Mouse (Mus musculus): ENCODE results near the gene Fam172a. TPM values are rescaled to one million over a fixed set of nuclear protein-coding genes. Genes with fewer than 3 reads are reported as not detected.
"Not testable (repeated sequence)": the region's sequence is repeated elsewhere in the genome, so short reads cannot be mapped to it uniquely, and the experiment has no call there.

Fam172a gene
- 34.6 and 39.1 TPM in 2 replicates for polyA plus RNA-seq (2015; fragmentation: Nextera tagmentation; extraction: Ambion mirVana)

DNA sequence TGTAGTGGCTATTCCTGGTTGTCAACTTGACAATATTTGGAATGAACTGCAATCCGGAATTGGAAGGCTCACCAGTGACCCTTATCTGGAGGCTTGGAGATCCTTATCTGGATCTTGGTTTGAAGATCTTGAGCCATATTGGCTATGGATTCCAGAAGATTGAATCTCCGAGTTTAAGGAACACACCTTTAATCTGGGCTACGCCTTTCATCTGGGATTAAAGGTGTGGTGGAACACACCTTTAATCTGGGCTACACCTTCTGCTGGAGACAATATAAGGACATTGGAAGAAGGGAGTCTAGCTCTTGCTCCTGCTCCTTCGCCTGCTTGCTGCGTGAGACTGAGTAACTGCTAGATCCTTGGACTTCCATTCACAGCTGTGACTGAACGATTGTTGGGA lies at the start of gene Fam172a:
TSS of gene Fam172a (plus strand) at position 301 of the 400 bp plus-strand sequence.
- H3K27ac ChIP-seq; H3K36me3 ChIP-seq; H3K27me3 ChIP-seq; ATAC-seq (ENCODE audit: insufficient number of reproducible peaks, low FRiP score, low TSS enrichment, low read depth); H3K9me3 ChIP-seq; H3K4me1 ChIP-seq; H3K4me3 ChIP-seq; H3K9ac ChIP-seq; H3K4me2 ChIP-seq: not testable (repeated sequence)
- 100% methylated on average over 1 of the region's 6 CpGs for WGBS

DNA sequence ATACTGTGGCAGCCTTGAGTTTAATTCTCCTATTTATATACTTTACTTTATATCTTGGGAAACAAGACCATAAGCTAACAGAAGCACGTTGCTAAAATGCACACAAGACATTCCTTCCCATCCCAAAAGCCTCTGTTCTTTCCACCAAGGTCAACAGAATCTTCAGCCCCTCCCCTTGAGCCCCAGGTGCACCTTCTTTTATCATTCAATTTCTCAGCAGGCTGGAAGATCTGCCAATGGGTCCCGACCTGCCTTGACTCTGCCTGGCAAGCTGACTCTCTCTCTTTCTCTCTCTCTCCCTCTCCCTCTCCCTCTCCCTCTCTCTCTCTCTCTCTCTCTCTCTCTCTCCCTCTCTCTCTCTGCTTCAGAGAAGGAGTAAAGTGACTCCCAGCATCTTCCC lies 13.2 kb upstream of the Fam172a start:
- Histone ChIP-seq H3K4me2 (no peak overlapping the region), H3K9ac (no peak overlapping the region), H3K27me3 (no peaks in the 10 kb centered on the region), H3K9me3 (no peaks in the 10 kb centered on the region), H3K27ac (no peak overlapping the region), H3K4me3 (no peak overlapping the region), H3K36me3 (no peaks in the 10 kb centered on the region), H3K4me1 (no peaks in the 10 kb centered on the region)
- 37% methylated on average over 2 of the region's 2 CpGs for WGBS
- ATAC-seq (ENCODE audit: insufficient number of reproducible peaks, low FRiP score, low TSS enrichment, low read depth), result no peak

DNA sequence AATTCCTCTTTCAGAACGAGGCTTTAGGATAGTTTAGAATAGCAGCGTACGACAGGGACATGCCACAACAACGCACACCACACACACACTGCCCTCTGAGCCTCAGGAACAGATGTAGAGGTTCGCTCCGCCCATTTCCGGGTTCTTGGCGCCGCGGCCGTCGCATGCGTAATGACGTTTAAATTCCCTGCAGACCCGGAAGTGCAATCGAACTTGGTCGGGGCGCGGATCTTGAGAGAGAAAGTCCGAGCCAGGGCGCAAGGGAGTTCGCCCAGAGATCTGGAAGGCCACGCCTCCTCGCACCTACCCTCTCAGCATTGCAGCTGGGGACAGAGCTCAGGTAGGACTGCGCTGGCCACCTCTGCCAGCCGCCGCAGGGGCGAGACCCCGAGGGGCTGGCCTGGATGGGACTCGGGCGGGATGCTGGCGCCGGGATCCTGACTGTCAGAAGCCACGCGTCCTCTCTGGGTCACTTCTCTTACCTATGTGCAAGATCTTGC lies 6.7 kb downstream of the Fam172a start:
- Histone ChIP-seq H3K9ac (peak overlapping the region; percentile 66), H3K36me3 (no peaks in the 10 kb centered on the region), H3K4me3 (peak overlapping the region; percentile 76), H3K27me3 (no peaks in the 10 kb centered on the region), H3K4me2 (peak overlapping the region; percentile 48), H3K27ac (peak overlapping the region; percentile 67), H3K9me3 (no peaks in the 10 kb centered on the region), H3K4me1 (peaks cover 9% of the 10 kb centered on the region; the same call in 1 of the 2 replicates)
- peak; percentile 88 for ATAC-seq (ENCODE audit: insufficient number of reproducible peaks, low FRiP score, low TSS enrichment, low read depth)
- WGBS, result under 1% methylated on average over 35 of the region's 35 CpGs

DNA sequence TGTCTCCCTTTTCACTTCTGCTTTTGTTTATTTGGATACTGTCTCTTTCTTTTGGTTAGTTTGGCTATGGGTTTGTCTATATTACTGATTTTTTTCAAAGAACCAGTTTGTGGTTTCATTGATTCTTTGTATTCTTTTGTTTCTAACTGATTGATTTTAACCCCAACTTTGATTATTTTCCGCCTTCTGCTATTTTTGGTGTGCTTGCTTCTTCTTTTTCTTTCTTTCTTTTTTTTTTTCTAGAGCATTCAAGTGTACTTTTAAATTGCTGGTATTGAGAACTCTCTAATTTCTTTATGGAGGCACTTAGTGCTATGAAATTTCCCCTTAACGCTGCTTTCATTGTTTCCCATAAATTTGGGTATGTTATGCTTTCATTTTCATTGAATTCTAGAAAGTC lies 15.7 kb downstream of the Fam172a start:
- H3K27me3 ChIP-seq, result no peaks in the 10 kb centered on the region
- no peak overlapping the region for H3K4me2 ChIP-seq
- 78% methylated on average over 2 of the region's 2 CpGs for WGBS
- no peak for ATAC-seq (ENCODE audit: insufficient number of reproducible peaks, low FRiP score, low TSS enrichment, low read depth)
- no peak overlapping the region for H3K4me3 ChIP-seq
- H3K4me1 ChIP-seq, result no peaks in the 10 kb centered on the region
- H3K9me3 ChIP-seq, result no peaks in the 10 kb centered on the region; the same call in 1 of the 2 replicates
- H3K9ac ChIP-seq, result no peak overlapping the region
- H3K27ac ChIP-seq, result no peak overlapping the region
- no peaks in the 10 kb centered on the region for H3K36me3 ChIP-seq

DNA sequence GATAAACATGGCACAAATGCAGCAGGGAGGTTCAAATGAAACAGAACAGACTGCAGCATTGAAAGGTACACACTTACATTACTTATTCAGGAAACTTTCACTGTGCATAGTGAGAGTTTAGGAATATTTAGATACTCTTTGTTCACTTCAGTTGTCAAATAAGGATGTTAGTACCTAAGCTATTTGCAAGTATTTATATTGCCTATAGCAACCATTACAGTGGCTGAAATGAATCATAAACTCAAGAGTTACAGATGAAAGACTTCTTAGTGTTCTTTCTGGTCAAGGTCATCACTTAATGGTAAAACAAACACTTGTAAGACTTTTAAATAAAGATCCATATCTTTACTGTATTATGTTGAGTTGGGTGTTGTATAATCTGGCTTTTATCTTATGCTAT lies 41.0 kb downstream of the Fam172a start:
- H3K9ac ChIP-seq, result no peak overlapping the region
- no peaks in the 10 kb centered on the region for H3K4me1 ChIP-seq
- H3K27me3 ChIP-seq, result no peaks in the 10 kb centered on the region
- no peak for ATAC-seq (ENCODE audit: insufficient number of reproducible peaks, low FRiP score, low TSS enrichment, low read depth)
- H3K9me3 ChIP-seq, result no peaks in the 10 kb centered on the region
- no peak overlapping the region for H3K4me3 ChIP-seq
- no peak overlapping the region for H3K27ac ChIP-seq
- H3K36me3 ChIP-seq, result no peaks in the 10 kb centered on the region
- no peak overlapping the region for H3K4me2 ChIP-seq

DNA sequence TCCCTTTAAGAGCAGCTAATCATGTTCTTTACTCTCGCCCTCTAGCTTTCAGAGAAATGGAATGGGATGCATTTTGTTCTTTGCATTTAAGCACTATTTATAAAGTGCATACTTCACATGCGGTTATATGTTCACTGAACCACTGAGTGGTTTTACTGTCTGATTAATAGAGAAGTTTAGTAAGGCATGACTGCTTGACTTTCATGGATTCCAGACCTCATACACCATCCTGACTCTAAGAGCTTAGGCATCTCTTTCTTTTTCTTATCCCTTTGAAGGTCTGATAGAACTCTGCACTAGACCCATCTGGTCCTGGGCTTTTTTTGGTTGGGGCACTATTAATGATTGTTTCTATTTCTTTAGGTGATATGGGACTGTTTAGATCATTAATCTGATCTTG lies 75.8 kb downstream of the Fam172a start:
- H3K9me3 ChIP-seq, result no peaks in the 10 kb centered on the region
- H3K9ac ChIP-seq, result no peak overlapping the region
- H3K4me3 ChIP-seq, result no peak overlapping the region
- no peak overlapping the region for H3K4me2 ChIP-seq
- no peaks in the 10 kb centered on the region for H3K27me3 ChIP-seq
- ATAC-seq (ENCODE audit: insufficient number of reproducible peaks, low FRiP score, low TSS enrichment, low read depth), result no peak
- H3K36me3 ChIP-seq, result no peaks in the 10 kb centered on the region
- no peaks in the 10 kb centered on the region for H3K4me1 ChIP-seq
- WGBS, result 63% methylated on average over 2 of the region's 2 CpGs
- H3K27ac ChIP-seq, result no peak overlapping the region

DNA sequence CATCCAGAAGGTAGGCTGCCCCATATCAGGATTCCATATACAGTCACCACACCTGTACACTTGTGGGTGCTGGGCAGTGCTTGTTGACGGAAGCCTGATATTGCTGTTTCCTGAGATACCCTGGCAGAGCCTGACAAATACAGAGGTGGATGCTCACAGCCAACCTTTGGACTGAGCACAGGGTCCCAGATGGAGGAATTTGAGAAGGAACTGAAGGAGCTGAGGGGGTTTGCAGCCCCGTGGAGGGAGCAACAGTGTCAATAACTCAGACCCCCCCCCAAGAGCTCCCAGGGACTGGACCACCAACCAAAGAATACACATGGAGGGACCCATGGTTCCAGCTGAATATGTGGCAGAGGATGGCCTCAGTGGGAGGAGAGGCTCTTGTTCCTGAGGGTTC lies 105.5 kb downstream of the Fam172a start:
- not testable (repeated sequence) for H3K4me2 ChIP-seq; H3K9ac ChIP-seq; H3K27me3 ChIP-seq; H3K36me3 ChIP-seq; H3K4me1 ChIP-seq; ATAC-seq (ENCODE audit: insufficient number of reproducible peaks, low FRiP score, low TSS enrichment, low read depth); H3K9me3 ChIP-seq; H3K4me3 ChIP-seq; H3K27ac ChIP-seq
- 89% methylated on average over 2 of the region's 2 CpGs for WGBS

DNA sequence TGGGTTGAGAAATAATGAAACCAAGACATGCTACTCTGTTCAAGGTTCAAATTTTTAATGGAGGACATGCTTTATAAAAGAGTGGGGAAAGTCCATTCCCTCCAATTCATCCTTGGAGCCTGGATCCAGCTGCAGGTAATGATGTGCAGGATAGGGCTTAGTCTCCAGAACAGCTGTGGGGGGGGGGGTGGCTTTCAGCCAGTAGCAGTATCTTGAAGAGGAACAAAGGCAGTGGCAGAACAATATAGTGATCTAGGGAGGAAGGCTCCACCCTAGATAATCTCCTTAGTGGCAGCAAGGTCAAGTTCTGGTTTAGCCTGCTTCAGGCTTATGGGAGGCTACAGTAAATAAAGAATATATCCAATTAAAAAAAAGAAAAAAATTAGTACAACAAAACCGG lies 108.6 kb downstream of the Fam172a start:
- H3K9ac ChIP-seq, result no peak overlapping the region
- WGBS, result 86% methylated on average over 1 of the region's 1 CpGs
- no peak for ATAC-seq (ENCODE audit: insufficient number of reproducible peaks, low FRiP score, low TSS enrichment, low read depth)
- H3K9me3 ChIP-seq, result no peaks in the 10 kb centered on the region
- no peak overlapping the region for H3K4me2 ChIP-seq
- no peaks in the 10 kb centered on the region; the same call in 1 of the 2 replicates for H3K36me3 ChIP-seq
- H3K27me3 ChIP-seq, result no peaks in the 10 kb centered on the region
- H3K27ac ChIP-seq, result no peak overlapping the region
- no peak overlapping the region for H3K4me3 ChIP-seq
- H3K4me1 ChIP-seq, result no peaks in the 10 kb centered on the region

DNA sequence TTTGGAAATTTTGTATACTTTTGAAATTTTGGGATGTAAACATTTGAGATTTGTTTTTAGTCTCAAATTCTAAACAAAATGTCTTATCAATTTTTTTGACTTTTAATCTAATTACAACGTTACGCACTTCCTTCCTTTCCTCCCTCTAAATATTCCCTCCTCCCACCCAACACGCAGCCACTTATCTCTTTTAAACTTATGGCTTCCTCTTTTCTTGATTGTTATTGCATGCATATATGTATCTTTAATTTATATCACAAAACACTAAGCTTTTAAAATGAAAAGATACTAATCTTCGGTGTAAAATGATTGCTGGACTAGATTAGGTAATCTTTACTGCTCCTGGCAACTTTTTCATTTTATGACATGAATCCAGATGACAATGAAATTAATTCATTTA lies 124.3 kb downstream of the Fam172a start:
- 87% methylated on average over 4 of the region's 4 CpGs for WGBS
- H3K9ac ChIP-seq, result no peak overlapping the region

DNA sequence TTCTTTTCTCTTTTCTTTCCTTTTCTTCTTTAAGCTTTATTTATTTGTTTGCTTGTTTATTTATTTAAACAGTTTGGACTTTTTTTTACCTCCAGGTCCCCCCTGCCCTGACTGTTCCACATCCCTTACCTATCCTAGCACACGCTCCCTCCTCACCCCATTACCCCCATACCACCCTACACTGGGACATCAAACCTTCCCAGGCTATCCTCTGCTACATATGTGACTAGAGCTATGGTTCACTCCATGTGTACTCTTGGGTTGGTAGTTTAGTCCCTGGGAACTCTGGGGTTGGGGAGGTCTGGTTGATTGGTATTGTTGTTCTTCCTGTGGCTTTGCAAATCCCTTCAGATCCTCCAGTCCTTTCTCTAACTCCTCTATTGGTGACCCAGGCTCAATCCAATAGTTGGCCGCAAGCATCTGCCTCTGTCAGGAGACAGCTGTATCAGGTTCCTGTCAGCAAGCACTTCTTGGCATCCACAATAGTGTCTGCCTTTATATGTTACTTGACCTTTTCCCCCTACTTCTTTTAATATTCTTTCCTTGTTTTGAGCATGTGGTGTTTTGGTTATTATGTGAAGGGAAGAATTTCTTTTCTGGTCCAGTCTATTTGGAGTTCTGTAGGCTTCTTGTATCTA lies 141.3 kb downstream of the Fam172a start:
- no peaks in the 10 kb centered on the region for H3K36me3 ChIP-seq
- ATAC-seq (ENCODE audit: insufficient number of reproducible peaks, low FRiP score, low TSS enrichment, low read depth), result no peak
- H3K27ac ChIP-seq, result no peak overlapping the region
- H3K9me3 ChIP-seq, result no peaks in the 10 kb centered on the region
- no peak overlapping the region for H3K4me2 ChIP-seq
- no peak overlapping the region for H3K4me3 ChIP-seq
- 94% methylated on average over 2 of the region's 2 CpGs for WGBS
- no peaks in the 10 kb centered on the region for H3K27me3 ChIP-seq
- no peaks in the 10 kb centered on the region for H3K4me1 ChIP-seq
- no peak overlapping the region for H3K9ac ChIP-seq

More for the DNA sequence above, 124.3 kb downstream of the Fam172a start:
- Histone ChIP-seq H3K9me3 (no peaks in the 10 kb centered on the region), H3K36me3 (no peaks in the 10 kb centered on the region), H3K4me3 (no peak overlapping the region), H3K4me2 (no peak overlapping the region), H3K27ac (no peak overlapping the region), H3K4me1 (no peaks in the 10 kb centered on the region), H3K27me3 (no peaks in the 10 kb centered on the region)
- no peak for ATAC-seq (ENCODE audit: insufficient number of reproducible peaks, low FRiP score, low TSS enrichment, low read depth)

DNA sequence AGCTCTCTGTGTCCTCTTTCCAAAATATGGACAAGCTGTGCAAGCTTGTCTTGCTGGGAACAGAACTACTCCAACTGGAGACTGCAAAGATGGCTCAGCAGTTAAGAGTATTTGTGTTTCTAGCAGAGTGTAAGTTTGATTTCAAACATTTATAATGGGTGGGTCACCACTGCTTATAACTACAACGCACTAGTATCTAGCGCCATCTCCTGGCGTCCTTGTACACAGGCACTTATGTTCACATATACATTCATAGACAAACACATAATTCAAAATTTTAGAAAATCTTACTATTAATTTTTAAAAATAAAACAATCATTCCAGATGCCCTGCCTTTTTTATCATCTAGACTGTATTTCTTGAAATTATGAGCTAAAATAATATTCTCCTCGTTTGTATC lies 147.0 kb downstream of the Fam172a start:
- 82% methylated on average over 4 of the region's 4 CpGs for WGBS
- Histone ChIP-seq H3K36me3 (no peaks in the 10 kb centered on the region), H3K4me1 (no peaks in the 10 kb centered on the region), H3K4me3 (no peak overlapping the region), H3K9me3 (no peaks in the 10 kb centered on the region), H3K27me3 (no peaks in the 10 kb centered on the region), H3K4me2 (no peak overlapping the region), H3K27ac (no peak overlapping the region), H3K9ac (no peak overlapping the region)
- ATAC-seq (ENCODE audit: insufficient number of reproducible peaks, low FRiP score, low TSS enrichment, low read depth), result no peak

DNA sequence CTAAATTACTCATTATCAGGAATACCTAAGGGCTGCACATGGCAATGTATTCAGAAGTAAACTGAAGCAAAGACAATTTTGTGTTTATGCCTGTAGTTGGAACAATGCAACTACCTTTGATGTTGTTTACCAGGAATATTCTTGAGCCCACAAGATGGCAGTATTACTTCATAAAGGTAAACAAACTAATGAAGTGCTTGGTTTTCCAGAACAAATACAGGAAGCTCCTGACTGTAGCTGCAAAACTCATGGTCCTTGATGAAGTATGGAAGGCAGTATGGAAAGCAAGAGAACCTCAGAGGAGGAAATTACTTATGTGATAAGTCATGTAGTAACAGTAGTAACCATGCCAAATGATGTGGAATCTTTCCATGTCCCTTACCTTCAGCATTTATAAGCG lies 163.0 kb downstream of the Fam172a start:
- Histone ChIP-seq H3K9me3 (no peaks in the 10 kb centered on the region), H3K27ac (no peak overlapping the region), H3K27me3 (no peaks in the 10 kb centered on the region), H3K36me3 (no peaks in the 10 kb centered on the region), H3K4me3 (no peak overlapping the region), H3K9ac (no peak overlapping the region), H3K4me2 (no peak overlapping the region), H3K4me1 (no peaks in the 10 kb centered on the region)
- WGBS, result 93% methylated on average over 1 of the region's 1 CpGs
- ATAC-seq (ENCODE audit: insufficient number of reproducible peaks, low FRiP score, low TSS enrichment, low read depth), result no peak

DNA sequence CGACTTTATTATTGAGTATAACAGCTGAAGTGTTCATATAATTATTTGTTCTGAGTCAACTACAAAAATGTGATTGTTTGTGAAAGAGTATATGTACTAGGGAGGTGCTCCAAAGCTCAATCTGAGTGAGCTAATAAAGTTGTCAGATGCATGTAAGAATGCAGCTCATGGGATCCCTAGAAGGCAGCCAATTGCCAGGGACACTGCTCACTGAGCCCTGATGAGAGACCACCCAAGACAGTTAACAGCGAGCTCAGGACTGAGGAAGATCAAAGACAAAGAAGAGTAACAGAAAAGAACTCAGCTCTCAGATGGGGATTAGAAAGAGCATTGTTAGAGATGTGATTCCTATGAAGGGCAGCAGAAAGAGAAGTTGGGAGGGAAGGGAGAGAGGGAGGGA lies 166.5 kb downstream of the Fam172a start:
- Histone ChIP-seq H3K9me3 (no peaks in the 10 kb centered on the region), H3K27ac (no peak overlapping the region), H3K36me3 (no peaks in the 10 kb centered on the region), H3K4me2 (no peak overlapping the region), H3K9ac (no peak overlapping the region), H3K4me1 (no peaks in the 10 kb centered on the region), H3K4me3 (no peak overlapping the region), H3K27me3 (no peaks in the 10 kb centered on the region)
- ATAC-seq (ENCODE audit: insufficient number of reproducible peaks, low FRiP score, low TSS enrichment, low read depth), result no peak
- WGBS, result 55% methylated on average over 2 of the region's 2 CpGs
